In genomic region chr2:25575432-25576027, GRCm38 (mm10) we compare ENCODE assay signal across 8 mouse cellular contexts. TPM values are rescaled to one million over a fixed set of nuclear protein-coding genes. Genes with fewer than 3 reads are reported as not detected.
DNase-seq lines count a peak whose midpoint lies in the region; ATAC-seq and TF ChIP-seq lines count a peak whose summit lies in the region.

No protein-coding gene starts in this region.

- H3K27ac ChIP-seq in MEL (ENCODE audit: control insufficient read depth, low read depth, low read length) = peak overlapping the region; percentile 70
- peak overlapping the region; percentile 93 for H3K27ac ChIP-seq in embryonic facial prominence, embryonic 13.5 days
- peak overlapping the region; percentile 91; the same call in 1 of the 2 replicates for H3K27ac ChIP-seq in hindbrain, embryonic 16.5 days (ENCODE audit: low read depth, low read length)
- H3K27ac ChIP-seq in liver, embryonic 12.5 days = peak overlapping the region; percentile 63; the same call in 1 of the 2 replicates

- H3K79me2 ChIP-seq in MEL (ENCODE audit: control insufficient read depth, insufficient read depth, low read length, poor library complexity) = peaks cover 7% of the 10 kb centered on the region

- H3K27me3 ChIP-seq in MEL (ENCODE audit: control insufficient read depth in 1 of 2, insufficient read depth in 2 of 2, low read length in 2 of 2) = no peaks in the 10 kb centered on the region
- peaks cover 49% of the 10 kb centered on the region for H3K27me3 ChIP-seq in embryonic facial prominence, embryonic 13.5 days
- peaks cover 44% of the 10 kb centered on the region for H3K27me3 ChIP-seq in hindbrain, embryonic 16.5 days (replicated peaks; ENCODE audit: control insufficient read depth, insufficient read depth, low read length)
- H3K27me3 ChIP-seq in liver, embryonic 12.5 days (replicated peaks) = peaks cover 53% of the 10 kb centered on the region

- TF ChIP-seq CTCF in MEL (IDR thresholded peaks at IDR 0.05 in 2 of 3, conservative IDR thresholded peaks at IDR 0.05 in 1 of 3; ENCODE audit: control insufficient read depth in 1 of 3, insufficient read depth in 1 of 3, low read depth in 2 of 3, low read length in 3 of 3, poor library complexity in 1 of 3, severe bottlenecking in 1 of 3) = no peak

- peaks cover 0 to 10% of the 10 kb centered on the region in 2 experiments; a peak in 1 of 4 replicates for H3K4me1 ChIP-seq in MEL (ENCODE audit: control insufficient read depth in 1 of 2, insufficient read depth in 2 of 2, low read length in 2 of 2)
- peaks cover 61% of the 10 kb centered on the region for H3K4me1 ChIP-seq in embryonic facial prominence, embryonic 13.5 days
- H3K4me1 ChIP-seq in hindbrain, embryonic 16.5 days (ENCODE audit: control insufficient read depth, insufficient read depth, low read depth, low read length) = peaks cover 44% of the 10 kb centered on the region
- H3K4me1 ChIP-seq in liver, embryonic 12.5 days = peaks cover 73% of the 10 kb centered on the region

- TF ChIP-seq POLR2A in MEL (IDR thresholded peaks at IDR 0.05; ENCODE audit: control insufficient read depth in 1 of 2, insufficient read depth in 1 of 2, low read depth in 1 of 2, low read length in 2 of 2, poor library complexity in 1 of 2) = no peak

- no peaks in the 10 kb centered on the region for H3K9me3 ChIP-seq in MEL (replicated peaks; ENCODE audit: insufficient read depth, low read length)
- H3K9me3 ChIP-seq in embryonic facial prominence, embryonic 13.5 days = no peaks in the 10 kb centered on the region
- peaks cover 3% of the 10 kb centered on the region; the same call in 1 of the 2 replicates for H3K9me3 ChIP-seq in hindbrain, embryonic 16.5 days (ENCODE audit: control insufficient read depth, low read length)
- no peaks in the 10 kb centered on the region for H3K9me3 ChIP-seq in liver, embryonic 12.5 days (replicated peaks)

- H3K9ac ChIP-seq in MEL (ENCODE audit: control insufficient read depth, low read depth, low read length, poor library complexity, severe bottlenecking) = peak overlapping the region; percentile 73
- H3K9ac ChIP-seq in embryonic facial prominence, embryonic 13.5 days = peak overlapping the region; percentile 78
- H3K9ac ChIP-seq in hindbrain, embryonic 16.5 days (ENCODE audit: low read depth, low read length) = peak overlapping the region; percentile 67
- H3K9ac ChIP-seq in liver, embryonic 12.5 days = peak overlapping the region; percentile 70

- ATAC-seq in embryonic facial prominence, embryonic 13.5 days (ENCODE audit: insufficient number of reproducible peaks, insufficient read depth, low FRiP score, low TSS enrichment, low read depth) = no peak
- no peak for ATAC-seq in hindbrain, embryonic 16.5 days
- ATAC-seq in liver, embryonic 12.5 days = no peak

- DNase-seq in heart, adult 11 months = peak; percentile 96
- DNase-seq in heart, adult 8-10 months (ENCODE audit: low spot score) = no peak
- DNase-seq in MEL (ENCODE audit: low read depth, low spot score) = peak; percentile 69
- DNase-seq in naive thymus-derived CD4-positive, alpha-beta T cell, adult 2 months (ENCODE audit: low read depth) = peak; percentile 62
- no peak for DNase-seq in ovary, postnatal 10 days (ENCODE audit: low spot score)

- no peak for TF ChIP-seq EP300 in MEL (IDR thresholded peaks at IDR 0.05; ENCODE audit: low read depth in 1 of 2, low read length in 2 of 2)

- WGBS in embryonic facial prominence, embryonic 13.5 days = 9% methylated on average over 21 of the region's 21 CpGs
- 14% methylated on average over 21 of the region's 21 CpGs for WGBS in hindbrain, embryonic 16.5 days
- WGBS in liver, embryonic 12.5 days (ENCODE audit: insufficient replicate concordance) = 22% methylated on average over 21 of the region's 21 CpGs

- peak overlapping the region; percentile 95 for H3K4me2 ChIP-seq in embryonic facial prominence, embryonic 13.5 days
- peak overlapping the region; percentile 62 for H3K4me2 ChIP-seq in hindbrain, embryonic 16.5 days (ENCODE audit: low read length)
- peak overlapping the region; percentile 83 for H3K4me2 ChIP-seq in liver, embryonic 12.5 days

- peaks cover 0 to 4% of the 10 kb centered on the region in 2 experiments; a peak in 1 of 4 replicates for H3K36me3 ChIP-seq in MEL (ENCODE audit: control insufficient read depth in 1 of 2, insufficient read depth in 2 of 2, low read length in 2 of 2)
- H3K36me3 ChIP-seq in embryonic facial prominence, embryonic 13.5 days = peaks cover 24% of the 10 kb centered on the region
- peaks cover 13% of the 10 kb centered on the region for H3K36me3 ChIP-seq in hindbrain, embryonic 16.5 days (ENCODE audit: control insufficient read depth, insufficient read depth, low read length)
- H3K36me3 ChIP-seq in liver, embryonic 12.5 days = peaks cover 15% of the 10 kb centered on the region; the same call in 1 of the 2 replicates

- H3K4me3 ChIP-seq in MEL (ENCODE audit: control insufficient read depth in 1 of 2, insufficient read depth in 1 of 2, low read depth in 2 of 2, low read length in 2 of 2) = peak overlapping the region; percentile 60 to 70
- peak overlapping the region; percentile 64 for H3K4me3 ChIP-seq in embryonic facial prominence, embryonic 13.5 days
- peak overlapping the region; percentile 56 for H3K4me3 ChIP-seq in hindbrain, embryonic 16.5 days (ENCODE audit: low read length)
- H3K4me3 ChIP-seq in liver, embryonic 12.5 days = peak overlapping the region; percentile 64

- no peak for TF ChIP-seq RAD21 in MEL (IDR thresholded peaks at IDR 0.05; ENCODE audit: low read depth, low read length)

TF ChIP-seq in MEL, 35 proteins besides CTCF, POLR2A, EP300 and RAD21 (continues in another document):
- TF ChIP-seq MAFK (IDR thresholded peaks at IDR 0.05; ENCODE audit: borderline replicate concordance, low read depth, low read length) (no peak), MEF2A (IDR thresholded peaks at IDR 0.05; ENCODE audit: extremely low read depth, insufficient replicate concordance, low read depth, low read length, poor library complexity, severe bottlenecking) (no peak), POLR2AphosphoS2 (IDR thresholded peaks at IDR 0.05; ENCODE audit: low read length) (no peak), E2F4 (IDR thresholded peaks at IDR 0.05; ENCODE audit: borderline replicate concordance, low read depth, low read length) (no peak), MAZ (IDR thresholded peaks at IDR 0.05; ENCODE audit: low read depth, low read length) (peak; percentile 17; the same call in 1 of the 2 replicates), MAX (IDR thresholded peaks at IDR 0.05; ENCODE audit: low read length) (peak; percentile 70), USF1 (IDR thresholded peaks at IDR 0.05; ENCODE audit: low read depth, low read length) (no peak), SIN3A (IDR thresholded peaks at IDR 0.05; ENCODE audit: low read length) (no peak), GABPA (IDR thresholded peaks at IDR 0.05; ENCODE audit: low read depth, low read length) (no peak)

RNA-seq across cellular contexts. Expression of gene Phpt1, which starts 0.5 kb away (rescaled TPM):
- total RNA-seq in heart, adult 8-10 months (2022) = 10 to 100 TPM; 58.2 to 72.2 (median 65.4) TPM
- total RNA-seq in MEL (2012; rRNA removed) = 34.7 and 47.0 TPM in 2 replicates
- polyA plus RNA-seq in MEL (2012; ENCODE audit: insufficient read depth in 1 of 2, insufficient read length in 2 of 2, low read depth in 1 of 2, low replicate concordance in 2 of 2, missing spikeins in 1 of 2) = 10 to 100 TPM in 1 of 2 experiments, not detected in 1; 73.7 TPM
- 169 and 174 TPM in 2 replicates for polyA plus RNA-seq in embryonic facial prominence, embryonic 13.5 days (2015; fragmentation: Nextera tagmentation; extraction: Ambion mirVana)
- polyA plus RNA-seq in hindbrain, embryonic 16.5 days (2015; fragmentation: Nextera tagmentation; extraction: Ambion mirVana) = 164 and 178 TPM in 2 replicates
- 67.8 and 69.2 TPM in 2 replicates for polyA plus RNA-seq in liver, embryonic 12.5 days (2016; fragmentation: Nextera tagmentation; extraction: Ambion mirVana)

RNA-seq across cellular contexts. Expression of gene Mamdc4, which starts 0.9 kb away (rescaled TPM):
- total RNA-seq in heart, adult 8-10 months (2022) = 1 to 10 TPM; 1.1 to 2.2 (median 1.5) TPM
- total RNA-seq in MEL (2012; rRNA removed) = 17.6 and 24.0 TPM in 2 replicates
- polyA plus RNA-seq in MEL (2012; ENCODE audit: insufficient read depth in 1 of 2, insufficient read length in 2 of 2, low read depth in 1 of 2, low replicate concordance in 2 of 2, missing spikeins in 1 of 2) = 10 to 100 TPM in 1 of 2 experiments, not detected in 1; 21.6 TPM
- polyA plus RNA-seq in embryonic facial prominence, embryonic 13.5 days (2015; fragmentation: Nextera tagmentation; extraction: Ambion mirVana) = 4.3 and 7.2 TPM in 2 replicates
- polyA plus RNA-seq in hindbrain, embryonic 16.5 days (2015; fragmentation: Nextera tagmentation; extraction: Ambion mirVana) = 1.8 and 3.7 TPM in 2 replicates
- polyA plus RNA-seq in liver, embryonic 12.5 days (2016; fragmentation: Nextera tagmentation; extraction: Ambion mirVana) = 0.38 and 0.45 TPM in 2 replicates

RNA-seq across cellular contexts. Expression of gene Ajm1, which starts 6.0 kb away (rescaled TPM):
- under 1 TPM; 0.09 to 0.38 (median 0.25) TPM for total RNA-seq in heart, adult 8-10 months (2022)
- 0.04 and 0.07 TPM in 2 replicates for total RNA-seq in MEL (2012; rRNA removed)
- under 1 TPM in 1 of 2 experiments, not detected in 1; 0.32 TPM for polyA plus RNA-seq in MEL (2012; ENCODE audit: insufficient read depth in 1 of 2, insufficient read length in 2 of 2, low read depth in 1 of 2, low replicate concordance in 2 of 2, missing spikeins in 1 of 2)
- polyA plus RNA-seq in embryonic facial prominence, embryonic 13.5 days (2015; fragmentation: Nextera tagmentation; extraction: Ambion mirVana) = 0.39 and 0.62 TPM in 2 replicates
- polyA plus RNA-seq in hindbrain, embryonic 16.5 days (2015; fragmentation: Nextera tagmentation; extraction: Ambion mirVana) = 12.0 and 15.1 TPM in 2 replicates
- not detected in 2 replicates for polyA plus RNA-seq in liver, embryonic 12.5 days (2016; fragmentation: Nextera tagmentation; extraction: Ambion mirVana)

RNA-seq across cellular contexts. Expression of gene Edf1, which starts 17.9 kb away (rescaled TPM):
- total RNA-seq in heart, adult 8-10 months (2022) = 100 to 1,000 TPM; 156 to 257 (median 210) TPM
- 135 and 142 TPM in 2 replicates for total RNA-seq in MEL (2012; rRNA removed)
- 100 to 1,000 TPM in 1 of 2 experiments, not detected in 1; 318 TPM for polyA plus RNA-seq in MEL (2012; ENCODE audit: insufficient read depth in 1 of 2, insufficient read length in 2 of 2, low read depth in 1 of 2, low replicate concordance in 2 of 2, missing spikeins in 1 of 2)
- polyA plus RNA-seq in embryonic facial prominence, embryonic 13.5 days (2015; fragmentation: Nextera tagmentation; extraction: Ambion mirVana) = 335 and 341 TPM in 2 replicates
- 384 and 413 TPM in 2 replicates for polyA plus RNA-seq in hindbrain, embryonic 16.5 days (2015; fragmentation: Nextera tagmentation; extraction: Ambion mirVana)
- polyA plus RNA-seq in liver, embryonic 12.5 days (2016; fragmentation: Nextera tagmentation; extraction: Ambion mirVana) = 293 and 311 TPM in 2 replicates

RNA-seq across cellular contexts. Expression of gene Traf2, which starts 28.8 kb away (rescaled TPM):
- total RNA-seq in heart, adult 8-10 months (2022) = 10 to 100 TPM; 11.8 to 16.3 (median 13.8) TPM
- total RNA-seq in MEL (2012; rRNA removed) = 19.9 and 21.0 TPM in 2 replicates
- polyA plus RNA-seq in MEL (2012; ENCODE audit: insufficient read depth in 1 of 2, insufficient read length in 2 of 2, low read depth in 1 of 2, low replicate concordance in 2 of 2, missing spikeins in 1 of 2) = 10 to 100 TPM in 1 of 2 experiments, not detected in 1; 28.3 TPM
- polyA plus RNA-seq in embryonic facial prominence, embryonic 13.5 days (2015; fragmentation: Nextera tagmentation; extraction: Ambion mirVana) = 31.4 and 35.4 TPM in 2 replicates
- 16.8 and 17.8 TPM in 2 replicates for polyA plus RNA-seq in hindbrain, embryonic 16.5 days (2015; fragmentation: Nextera tagmentation; extraction: Ambion mirVana)
- polyA plus RNA-seq in liver, embryonic 12.5 days (2016; fragmentation: Nextera tagmentation; extraction: Ambion mirVana) = 22.4 and 24.4 TPM in 2 replicates

Comparison
In these comparisons a context has a peak if more than half of its experiments do, and no peak if none do; other contexts are left out.
1. DNase-seq: peak in heart, adult 11 months (single experiment), MEL (single experiment) and naive thymus-derived CD4-positive, alpha-beta T cell, adult 2 months (single experiment); none in heart, adult 8-10 months (single experiment) and ovary, postnatal 10 days (single experiment).
2. Peak in every context shown above with its lines, with median percentiles within 50 percentile points of each other: H3K27ac ChIP-seq, H3K4me3 ChIP-seq, H3K9ac ChIP-seq and H3K4me2 ChIP-seq.